Mouse (Mus musculus): ENCODE results near the gene Gm27021.

The Gm27021 gene

GRCm38 (mm10) chr8:120563851-120564837 is 103.7 kb downstream of the Gm27021 start:
- peak; percentile 56 for DNase-seq

DNA sequence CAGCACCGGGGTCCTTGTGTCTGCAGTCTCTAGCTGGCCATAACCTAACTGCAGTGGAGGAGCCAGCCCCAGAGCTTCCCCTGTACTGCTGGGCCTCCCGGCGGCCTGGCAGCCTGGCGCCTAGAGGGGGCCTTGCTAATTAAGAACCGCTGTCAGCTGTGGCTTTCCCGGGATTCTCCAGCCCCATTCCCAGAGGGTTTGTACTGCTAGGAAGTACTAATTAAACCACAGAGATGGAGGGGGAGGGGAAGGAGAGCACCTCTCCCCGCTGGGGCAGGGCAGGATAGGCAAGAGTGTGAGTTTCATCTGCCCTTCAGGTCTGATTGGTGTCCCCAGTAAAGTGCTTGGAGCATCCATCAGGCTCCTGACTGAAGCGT is 104.5 kb downstream of the Gm27021 start:
- no peak for DNase-seq

DNA sequence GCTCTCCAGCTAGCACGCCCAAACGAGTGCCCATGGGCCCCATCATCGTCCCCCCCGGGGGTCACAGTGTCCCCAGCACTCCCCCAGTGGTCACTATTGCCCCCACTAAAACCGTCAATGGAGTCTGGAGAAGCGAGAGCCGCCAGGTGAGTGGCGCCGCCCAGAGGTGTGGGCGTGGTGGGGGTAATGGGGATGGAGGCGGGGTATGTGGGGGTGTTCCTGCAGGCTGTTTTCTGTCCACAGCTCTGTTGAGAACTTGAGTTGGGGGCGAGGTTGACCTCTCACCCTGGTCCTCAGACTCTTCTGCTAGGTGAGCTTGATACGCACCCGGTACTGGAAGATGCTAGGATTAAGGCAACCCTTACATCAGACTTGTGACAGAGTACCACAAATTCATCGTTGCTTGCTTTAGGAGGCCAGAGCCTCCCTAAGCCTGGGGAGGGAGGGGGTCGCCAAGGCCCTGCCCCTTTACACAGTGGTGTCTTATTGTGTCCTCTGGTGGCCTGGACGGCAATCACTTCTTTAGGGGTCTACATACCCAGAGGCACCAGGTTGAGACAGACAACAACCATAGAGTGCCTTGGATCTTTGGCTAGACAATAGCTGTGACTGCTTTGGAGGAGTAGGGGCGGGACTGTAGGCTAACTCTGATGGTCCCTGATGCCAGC is 105.1 kb downstream of the Gm27021 start:
- no peak for DNase-seq

DNA sequence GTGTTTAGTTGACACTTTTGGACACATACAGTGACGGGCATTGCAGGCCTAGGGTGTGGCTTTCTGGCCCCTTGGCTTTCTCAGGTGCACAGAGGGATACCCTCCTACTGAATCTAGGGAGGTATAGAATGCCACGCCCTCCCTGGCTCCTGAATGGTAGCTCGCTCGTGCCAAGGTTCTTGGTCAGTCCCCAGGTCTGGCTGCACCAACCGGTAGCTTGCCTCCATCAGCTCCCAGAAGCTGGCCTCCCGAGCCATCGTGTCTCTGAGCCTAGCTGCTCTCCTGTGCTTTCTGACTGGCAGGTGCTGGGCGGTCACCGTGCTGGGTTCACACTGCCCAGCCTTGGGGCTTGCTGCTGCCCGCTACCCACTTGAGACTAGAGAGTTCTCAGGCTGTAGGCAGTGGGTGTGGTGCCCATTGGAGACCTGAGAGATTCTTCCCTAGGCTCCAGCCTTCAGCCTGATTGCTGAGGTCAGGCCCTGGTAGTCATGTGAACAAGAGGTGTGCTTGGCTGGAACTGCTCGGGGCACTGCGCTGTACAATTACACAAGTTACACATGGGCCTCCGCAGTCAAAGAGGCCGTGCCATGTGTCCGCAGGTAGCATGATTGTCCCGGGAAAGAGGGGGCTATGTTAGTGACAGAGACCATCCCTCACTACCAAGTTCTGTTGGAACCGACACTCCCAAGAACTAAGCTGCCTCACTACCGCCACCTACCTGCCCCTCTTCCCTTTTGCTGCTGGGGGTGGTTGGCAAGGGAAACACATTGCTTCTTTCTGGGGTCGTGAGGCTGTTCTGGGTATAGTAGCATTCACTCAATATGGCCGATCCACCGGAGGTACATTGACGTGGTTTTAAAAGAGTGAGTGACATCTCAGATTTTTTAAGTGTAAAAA is 106.1 kb downstream of the Gm27021 start:
- no peak for DNase-seq

- no peak for DNase-seq
These were observed 107.3 kb downstream of the Gm27021 start for GRCm38 (mm10) chr8:120560535-120560934.

- DNase-seq = no peak
These were observed 108.2 kb downstream of the Gm27021 start for GRCm38 (mm10) chr8:120559654-120560053.
